Mouse (Mus musculus) stomach, embryonic 16.5 days (tissue): ENCODE measurements around the gene Nos2. TPM values are rescaled to one million over a fixed set of nuclear protein-coding genes. Genes with fewer than 3 reads are reported as not detected.

Experiments
- ATAC-seq: fragments of 200-750 bp; cut with Nextera tagmentation; 2 replicates; pipeline ENCODE4 v1.8.0; 2017; ENCODE audit warnings: moderate number of reproducible peaks, moderate TSS enrichment; ENCODE audit not compliant: insufficient read depth, low FRiP score
- H3K27ac ChIP-seq: fragments of 300-500 bp; sonication (generic); 2 replicates; pipeline ENCODE4 v1.5.1; 2014; ENCODE audit warnings: low read length
- H3K27me3 ChIP-seq: fragments of 300-500 bp; sonication (generic); 2 replicates; pipeline ENCODE4 v1.6.1; 2014; ENCODE audit warnings: low read length, control low read depth, mixed read lengths; ENCODE audit not compliant: control insufficient read depth, insufficient read depth
- H3K36me3 ChIP-seq: fragments of 300-500 bp; sonication (generic); 2 replicates; pipeline ENCODE4 v1.6.1; 2014; ENCODE audit warnings: low read length; ENCODE audit not compliant: control insufficient read depth, insufficient read depth
- H3K4me1 ChIP-seq: fragments of 300-500 bp; sonication (generic); 2 replicates; pipeline ENCODE4 v1.6.1; 2014; ENCODE audit warnings: low read length, control low read depth, mixed read lengths; ENCODE audit not compliant: control insufficient read depth, insufficient read depth
- H3K4me2 ChIP-seq: fragments of 300-500 bp; sonication (generic); 2 replicates; pipeline ENCODE4 v1.6.1; 2014; ENCODE audit warnings: low read depth, low read length, mixed read lengths
- H3K4me3 ChIP-seq: fragments of 300-500 bp; sonication (generic); replicated peaks from 2 replicates; pipeline ENCODE4 v1.5.1; 2014; ENCODE audit warnings: mild to moderate bottlenecking, low read length
- H3K9ac ChIP-seq: fragments of 300-500 bp; sonication (generic); 2 replicates; pipeline ENCODE4 v1.6.1; 2014; ENCODE audit warnings: low read length
- H3K9me3 ChIP-seq: fragments of 300-500 bp; sonication (generic); replicated peaks from 2 replicates; pipeline ENCODE4 v1.6.1; 2016; ENCODE audit warnings: low read length, control low read depth; ENCODE audit not compliant: control insufficient read depth
- WGBS: fragments of 180-500 bp; shearing (Covaris S2); extraction: QIAGEN DNeasy Blood & Tissue Kit; methylation state at CpG from one replicate; pipeline ENCODE4 v1.1.7; 2014; 5-methylcytosine and 5-hydroxymethylcytosine counted together
- polyA plus RNA-seq: library from polyadenylated mRNA; unstranded; fragments of >200 nt; fragmentation: Nextera tagmentation; extraction: Ambion mirVana; gene quantifications from 2 replicates; pipeline ENCODE4 v1.2.1, GENCODE M21; 2015

Gene Nos2
- polyA plus RNA-seq: 1.3 and 1.6 TPM in 2 replicates

- H3K4me1 ChIP-seq: peaks cover 7% of the 10 kb centered on the region; the same call in 1 of the 2 replicates
- no peaks in the 10 kb centered on the region for H3K36me3 ChIP-seq
- peaks cover 23% of the 10 kb centered on the region for H3K27me3 ChIP-seq
- ATAC-seq: no peak
- 47% methylated on average over 6 of the region's 6 CpGs for WGBS
- H3K4me3 ChIP-seq: no peak within 1 kb of the TSS
- H3K9me3 ChIP-seq: no peaks in the 10 kb centered on the region
- no peak within 1 kb of the TSS for H3K27ac ChIP-seq
- no peak within 1 kb of the TSS for H3K4me2 ChIP-seq
- H3K9ac ChIP-seq: no peak within 1 kb of the TSS
Measured at GRCm38 (mm10) chr11:78920411-78920939, at the start of gene Nos2. Gene Nos2 (plus strand): TSS chr11:78920787.

DNA sequence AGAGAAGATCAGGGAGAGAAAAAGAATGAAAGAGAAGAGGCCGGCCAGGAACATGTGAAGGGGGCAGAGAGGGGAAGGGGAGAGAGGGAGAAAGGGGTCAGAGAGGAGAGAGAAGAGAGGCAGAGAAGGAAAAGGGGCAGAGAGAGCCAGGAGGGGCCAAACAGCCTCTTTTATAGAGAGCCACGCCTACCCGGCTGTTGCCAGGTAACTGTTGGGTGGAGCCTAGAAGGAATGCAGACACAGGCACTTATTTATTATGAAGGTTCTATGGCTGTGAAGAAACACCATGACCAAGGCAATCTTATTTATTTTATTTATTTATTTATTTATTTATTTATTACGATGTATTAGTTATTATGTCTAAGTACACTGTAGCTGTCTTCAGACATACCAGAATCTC, 49.7 kb upstream of the Nos2 start:
- Histone ChIP-seq H3K4me2 (no peak overlapping the region), H3K27me3 (no peaks in the 10 kb centered on the region), H3K9me3 (no peaks in the 10 kb centered on the region), H3K4me1 (no peaks in the 10 kb centered on the region), H3K4me3 (no peak overlapping the region), H3K27ac (no peak overlapping the region), H3K36me3 (no peaks in the 10 kb centered on the region), H3K9ac (no peak overlapping the region)
- 78% methylated on average over 4 of the region's 4 CpGs for WGBS
- ATAC-seq: no peak

GRCm38 (mm10) chr11:78872782-78873181, 47.8 kb upstream of the Nos2 start:
- H3K9ac ChIP-seq: no peak overlapping the region
- H3K36me3 ChIP-seq: no peaks in the 10 kb centered on the region
- H3K4me2 ChIP-seq: no peak overlapping the region
- H3K27me3 ChIP-seq: no peaks in the 10 kb centered on the region
- H3K9me3 ChIP-seq: no peaks in the 10 kb centered on the region
- no peak overlapping the region for H3K4me3 ChIP-seq
- no peaks in the 10 kb centered on the region for H3K4me1 ChIP-seq
- no peak for ATAC-seq
- no peak overlapping the region for H3K27ac ChIP-seq
- WGBS: 38% methylated on average over 2 of the region's 2 CpGs

DNA sequence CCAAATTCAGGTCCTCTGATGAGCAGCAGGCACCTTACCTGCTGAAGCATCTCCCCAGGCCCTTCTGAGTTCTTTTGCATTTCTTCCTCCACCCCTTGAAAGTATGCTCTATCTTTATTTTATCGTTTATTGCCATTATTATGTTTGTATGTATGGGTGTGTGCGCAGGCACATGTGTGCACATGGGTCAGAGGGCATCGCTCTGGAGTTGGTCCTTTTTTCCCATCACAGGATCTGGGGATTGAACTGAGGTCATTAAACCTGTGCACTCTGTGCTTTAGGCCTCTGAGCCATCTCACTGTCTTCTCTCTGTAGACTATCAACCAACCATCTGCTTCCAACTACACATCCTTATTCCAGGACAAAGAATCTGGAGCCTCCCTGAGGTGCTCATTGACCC, 40.9 kb upstream of the Nos2 start:
- Histone ChIP-seq H3K36me3 (no peaks in the 10 kb centered on the region), H3K4me1 (no peaks in the 10 kb centered on the region), H3K9ac (no peak overlapping the region), H3K9me3 (no peaks in the 10 kb centered on the region), H3K4me2 (no peak overlapping the region), H3K27me3 (no peaks in the 10 kb centered on the region), H3K27ac (no peak overlapping the region), H3K4me3 (no peak overlapping the region)
- 86% methylated on average over 3 of the region's 3 CpGs for WGBS
- ATAC-seq: no peak

- Histone ChIP-seq H3K9me3 (no peaks in the 10 kb centered on the region), H3K4me3 (no peak overlapping the region), H3K4me2 (0 out of 2 replicates have a peak overlapping the region, but pooled peaks have one; percentile 2), H3K9ac (no peak overlapping the region), H3K36me3 (no peaks in the 10 kb centered on the region), H3K4me1 (peaks cover 13% of the 10 kb centered on the region; the same call in 1 of the 2 replicates), H3K27ac (no peak overlapping the region), H3K27me3 (no peaks in the 10 kb centered on the region)
- WGBS: 79% methylated on average over 1 of the region's 1 CpGs
- ATAC-seq: no peak
Measured at GRCm38 (mm10) chr11:78886693-78887092, 33.9 kb upstream of the Nos2 start.

DNA sequence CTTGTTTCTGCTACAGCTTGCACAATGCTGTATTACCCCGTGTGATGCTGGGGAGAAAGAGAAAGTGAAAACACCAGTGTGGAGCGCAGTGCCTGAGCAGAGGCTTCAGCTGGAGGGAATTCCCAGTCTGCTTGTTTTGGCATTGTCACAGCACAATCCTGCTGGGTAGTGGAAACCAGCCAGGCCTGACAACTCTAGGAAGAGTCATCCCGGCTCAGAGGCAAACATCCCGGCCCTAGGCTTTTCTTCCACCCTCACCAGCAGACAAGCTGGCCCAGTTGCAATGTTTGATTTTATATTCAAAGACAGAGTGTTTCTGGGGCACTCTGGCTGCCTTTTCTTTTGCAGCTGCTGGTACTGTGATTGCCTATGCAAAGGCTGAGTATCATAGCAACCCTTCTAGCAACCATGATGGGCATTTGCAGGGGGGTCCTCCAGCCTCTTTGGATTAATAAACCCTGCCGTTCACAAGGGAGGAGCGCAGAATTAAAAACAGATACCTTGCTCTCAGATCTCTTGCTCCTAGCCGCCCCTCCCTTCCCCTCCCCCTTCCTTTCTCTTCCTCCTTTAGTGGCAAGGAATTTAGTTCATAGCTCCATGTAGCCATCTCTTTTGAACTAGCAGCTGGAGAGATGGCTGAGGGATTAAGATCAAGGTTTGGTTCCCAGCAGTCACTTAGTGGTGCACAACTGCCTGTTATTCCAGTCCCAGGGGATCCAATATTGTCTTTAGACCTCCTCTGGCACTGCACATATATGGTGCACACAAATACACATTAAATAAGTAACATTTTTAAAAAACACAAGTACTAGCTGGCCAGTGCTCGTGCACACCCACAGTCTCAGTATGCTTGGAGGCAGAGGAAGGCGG, 33.2 kb upstream of the Nos2 start:
- Histone ChIP-seq H3K27me3 (no peaks in the 10 kb centered on the region), H3K4me1 (peaks cover 13% of the 10 kb centered on the region; the same call in 1 of the 2 replicates), H3K9ac (no peak overlapping the region), H3K27ac (peak overlapping the region; percentile 17; the same call in 1 of the 2 replicates), H3K36me3 (no peaks in the 10 kb centered on the region), H3K4me3 (no peak overlapping the region), H3K4me2 (0 out of 2 replicates have a peak overlapping the region, but pooled peaks have one; percentile 2), H3K9me3 (no peaks in the 10 kb centered on the region)
- peak; percentile 56 for ATAC-seq
- 46% methylated on average over 9 of the region's 9 CpGs for WGBS

GRCm38 (mm10) chr11:78889156-78889555, 31.4 kb upstream of the Nos2 start:
- Histone ChIP-seq H3K9me3 (no peaks in the 10 kb centered on the region), H3K4me2 (no peak overlapping the region), H3K4me1 (peaks cover 13% of the 10 kb centered on the region; the same call in 1 of the 2 replicates), H3K36me3 (no peaks in the 10 kb centered on the region), H3K9ac (no peak overlapping the region), H3K27me3 (no peaks in the 10 kb centered on the region), H3K27ac (no peak overlapping the region), H3K4me3 (no peak overlapping the region)
- 88% methylated on average over 4 of the region's 4 CpGs for whole genome bisulfite sequencing
- no peak for ATAC-seq

DNA sequence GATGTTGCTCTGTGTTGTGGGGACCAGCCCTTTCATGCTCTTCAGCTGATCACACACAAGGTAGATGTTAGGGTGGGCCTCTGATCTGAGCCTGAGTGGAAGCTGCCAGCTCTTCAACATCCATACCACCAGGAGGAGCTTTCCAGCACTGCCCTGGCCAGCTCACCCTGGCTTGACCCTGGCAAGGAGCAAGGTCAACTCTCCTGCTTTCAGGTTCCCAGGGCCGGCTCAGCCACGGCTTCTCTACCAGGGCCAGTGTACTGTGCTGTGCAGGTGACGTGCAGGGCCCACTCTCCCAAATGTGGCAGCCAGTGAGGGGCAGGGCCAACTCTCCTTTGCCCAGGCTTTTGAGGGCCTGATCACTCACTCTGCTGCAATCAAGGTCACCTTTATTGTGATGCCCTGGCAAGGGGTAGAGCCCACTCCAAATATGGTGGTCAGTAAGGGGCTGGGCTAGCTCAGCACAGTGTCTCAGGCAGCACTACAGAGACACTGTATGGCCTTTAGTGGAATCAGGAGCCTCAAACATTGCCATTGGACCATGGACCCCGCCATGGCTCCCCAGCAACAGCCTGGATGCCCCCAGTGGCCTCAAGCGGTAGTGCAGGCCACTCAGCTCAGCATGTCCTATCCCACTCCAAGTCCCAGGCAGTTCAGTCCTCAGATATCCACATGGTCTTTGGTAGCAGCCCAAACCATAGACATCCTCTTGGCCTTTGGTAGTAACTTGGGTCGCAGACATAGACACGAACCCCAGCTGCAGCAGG, 24.0 kb upstream of the Nos2 start:
- Histone ChIP-seq H3K27ac (no peak overlapping the region), H3K4me1 (no peaks in the 10 kb centered on the region), H3K36me3 (no peaks in the 10 kb centered on the region), H3K4me3 (no peak overlapping the region), H3K4me2 (no peak overlapping the region), H3K9ac (no peak overlapping the region), H3K9me3 (no peaks in the 10 kb centered on the region), H3K27me3 (no peaks in the 10 kb centered on the region)
- 73% methylated on average over 7 of the region's 7 CpGs for WGBS
- ATAC-seq: no peak

DNA sequence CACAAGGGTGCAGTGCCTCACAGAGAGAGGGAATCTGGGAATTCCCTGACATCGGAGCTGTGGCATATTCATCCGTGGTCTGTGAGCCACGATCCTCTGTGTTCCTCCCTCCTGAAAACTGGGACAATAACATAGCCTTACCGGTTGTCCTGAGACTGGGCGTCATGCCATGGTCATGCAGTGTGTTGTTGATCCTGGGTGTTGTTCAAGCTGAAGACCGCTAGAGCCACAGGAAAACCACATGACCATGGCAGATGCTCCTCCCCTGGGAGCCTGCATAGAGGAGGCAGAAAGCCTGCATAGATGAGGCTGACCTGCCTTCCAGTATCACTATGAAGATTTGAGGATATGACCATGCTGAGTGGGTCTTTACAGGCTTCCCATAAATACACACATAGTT, 5.1 kb upstream of the Nos2 start:
- ATAC-seq: no peak
- no peak overlapping the region for H3K27ac ChIP-seq
- no peaks in the 10 kb centered on the region for H3K27me3 ChIP-seq
- no peaks in the 10 kb centered on the region for H3K36me3 ChIP-seq
- no peak overlapping the region for H3K4me3 ChIP-seq
- WGBS: 77% methylated on average over 6 of the region's 6 CpGs
- H3K4me1 ChIP-seq: no peaks in the 10 kb centered on the region
- H3K4me2 ChIP-seq: no peak overlapping the region
- no peaks in the 10 kb centered on the region for H3K9me3 ChIP-seq
- no peak overlapping the region for H3K9ac ChIP-seq
